Mouse (Mus musculus) heart, postnatal 0 days (tissue): ENCODE results near the gene Ift172.

Experiments used
- CTCF ChIP-seq: IDR thresholded peaks from 2 replicates; pipeline ENCODE4 v1.5.1; 2016; ENCODE audit warnings: antibody characterized with exemption, control low read depth, low read depth
- EP300 ChIP-seq: IDR thresholded peaks from 2 replicates; pipeline ENCODE4 v1.6.1; 2016; ENCODE audit warnings: antibody characterized with exemption, low read depth

- TF ChIP-seq CTCF: no peak
- no peak for TF ChIP-seq EP300
These were observed 11.5 kb downstream of the Ift172 start for GRCm38 (mm10) chr5:31279245-31279988.
